Comparison of ENCODE assay signal across 10 mouse cellular contexts in the genomic region with DNA sequence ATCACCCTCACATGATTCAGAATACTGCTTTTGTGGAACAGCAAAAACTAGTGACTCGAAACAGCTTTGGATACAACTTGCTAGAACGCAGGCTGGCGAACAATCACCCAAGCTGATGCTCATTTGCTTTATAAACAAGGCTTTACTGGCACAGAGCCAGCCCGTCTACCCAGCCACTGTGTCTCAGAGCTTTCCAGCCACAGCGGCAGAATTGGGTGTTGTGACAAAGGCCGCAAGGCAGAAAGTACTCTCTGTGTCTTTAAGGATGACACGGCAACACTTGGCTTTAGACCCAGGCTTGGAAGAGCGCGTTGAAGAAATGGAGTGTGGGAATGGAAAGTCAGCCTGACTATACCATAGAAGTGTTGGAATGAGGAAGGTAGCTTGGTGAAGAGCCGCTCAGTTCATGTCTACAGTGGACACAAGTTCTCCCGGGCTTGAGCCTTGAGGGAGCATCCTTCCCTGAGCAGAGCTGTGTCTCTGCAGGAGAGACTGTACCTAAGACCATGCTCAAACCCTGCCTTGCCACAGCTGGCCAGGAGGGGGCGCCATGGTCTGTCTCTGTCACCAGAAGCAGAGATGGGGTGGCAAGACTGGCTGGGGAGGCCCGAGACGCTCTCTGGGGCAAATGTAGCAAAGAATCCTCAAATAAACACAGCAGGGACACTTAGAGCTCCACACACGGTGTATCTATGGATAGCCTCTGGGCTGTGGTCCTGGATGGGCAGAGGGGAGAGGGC.
DNase-seq lines count a peak whose midpoint lies in the region; ATAC-seq and TF ChIP-seq lines count a peak whose summit lies in the region.
"Had no signal": no experiment of that assay in that cellular context is flagged by ENCODE, and none has a peak within 500 bp of the region (broad histone marks: within the 10 kb centered on the region; RNA-seq: fewer than 3 reads in every experiment).

No protein-coding gene starts in this region.

- TF ChIP-seq EP300 in liver, embryonic 14.5 days (IDR thresholded peaks at IDR 0.05; ENCODE audit: low read depth): no peak

- H3K27ac ChIP-seq in liver, embryonic 14.5 days: no peak overlapping the region
- H3K27ac ChIP-seq in liver, embryonic 12.5 days: no peak overlapping the region
- H3K27ac ChIP-seq in hindbrain, embryonic 13.5 days: peak overlapping the region; percentile 71
- no peak overlapping the region for H3K27ac ChIP-seq in midbrain, postnatal 0 days (ENCODE audit: low read depth, low read length)
- H3K27ac ChIP-seq: macrophage had no signal

- H3K9me3 ChIP-seq in liver, embryonic 14.5 days (ENCODE audit: control insufficient read depth, low read length): no peaks in the 10 kb centered on the region
- no peaks in the 10 kb centered on the region for H3K9me3 ChIP-seq in liver, embryonic 12.5 days (replicated peaks)
- H3K9me3 ChIP-seq in hindbrain, embryonic 13.5 days: no peaks in the 10 kb centered on the region
- no peaks in the 10 kb centered on the region for H3K9me3 ChIP-seq in midbrain, postnatal 0 days (ENCODE audit: low read length)

- no peak overlapping the region for H3K9ac ChIP-seq in liver, embryonic 14.5 days (replicated peaks)
- H3K9ac ChIP-seq in liver, embryonic 12.5 days: no peak overlapping the region
- H3K9ac ChIP-seq in hindbrain, embryonic 13.5 days: 0 out of 2 replicates have a peak overlapping the region, but pooled peaks have one; percentile 13
- no peak overlapping the region for H3K9ac ChIP-seq in midbrain, postnatal 0 days (replicated peaks; ENCODE audit: low read length, poor library complexity, severe bottlenecking)

- WGBS in liver, embryonic 14.5 days (ENCODE audit: insufficient replicate concordance): 71% methylated on average over 15 of the region's 15 CpGs
- WGBS in liver, embryonic 12.5 days (ENCODE audit: insufficient replicate concordance): 72% methylated on average over 15 of the region's 15 CpGs
- 59% methylated on average over 15 of the region's 15 CpGs for WGBS in hindbrain, embryonic 13.5 days
- 56% methylated on average over 15 of the region's 15 CpGs for WGBS in midbrain, postnatal 0 days

- H3K4me3 ChIP-seq in liver, embryonic 14.5 days (ENCODE audit: insufficient read depth in 1 of 2, low read depth in 2 of 2, low read length in 2 of 2): no peak overlapping the region
- H3K4me3 ChIP-seq in liver, embryonic 12.5 days: no peak overlapping the region
- H3K4me3 ChIP-seq in hindbrain, embryonic 13.5 days: no peak overlapping the region
- H3K4me3 ChIP-seq in midbrain, postnatal 0 days (ENCODE audit: low read depth, low read length): no peak overlapping the region

- no peaks in the 10 kb centered on the region for H3K36me3 ChIP-seq in liver, embryonic 14.5 days (replicated peaks; ENCODE audit: control insufficient read depth, insufficient read depth, low read depth)
- no peaks in the 10 kb centered on the region for H3K36me3 ChIP-seq in liver, embryonic 12.5 days
- H3K36me3 ChIP-seq in hindbrain, embryonic 13.5 days: no peaks in the 10 kb centered on the region
- H3K36me3 ChIP-seq in midbrain, postnatal 0 days (ENCODE audit: insufficient read depth, low read length): no peaks in the 10 kb centered on the region

- no peaks in the 10 kb centered on the region for H3K4me1 ChIP-seq in liver, embryonic 14.5 days (replicated peaks; ENCODE audit: control insufficient read depth in 2 of 2, insufficient read depth in 2 of 2, low read length in 1 of 2)
- peaks cover 5% of the 10 kb centered on the region; the same call in 1 of the 2 replicates for H3K4me1 ChIP-seq in liver, embryonic 12.5 days
- H3K4me1 ChIP-seq in hindbrain, embryonic 13.5 days (replicated peaks): peaks cover 37% of the 10 kb centered on the region
- 0 out of 2 replicates have a peak, but pooled peaks cover 5% of the 10 kb centered on the region for H3K4me1 ChIP-seq in midbrain, postnatal 0 days (ENCODE audit: insufficient read depth, low read length)

- peak; percentile 46 for TF ChIP-seq CTCF in liver, embryonic 14.5 days (IDR thresholded peaks at IDR 0.05; ENCODE audit: low read depth)
- TF ChIP-seq CTCF in midbrain, postnatal 0 days (IDR thresholded peaks at IDR 0.05): peak; percentile 58

- no peak for ATAC-seq in liver, embryonic 14.5 days (ENCODE audit: insufficient read depth)
- no peak; the same call in 1 of the 2 replicates for ATAC-seq in liver, embryonic 12.5 days
- peak; percentile 23 for ATAC-seq in hindbrain, embryonic 13.5 days (ENCODE audit: low FRiP score)
- ATAC-seq in midbrain, postnatal 0 days (ENCODE audit: low FRiP score): no peak
- ATAC-seq in megakaryocyte progenitor cell, adult 5-6 weeks (replicated peaks; ENCODE audit: poor library complexity): no peak
- ATAC-seq: activated CD4-positive, CD25-positive, alpha-beta regulatory T cell, adult 4 months had no signal

- no peaks in the 10 kb centered on the region for H3K27me3 ChIP-seq in liver, embryonic 14.5 days (ENCODE audit: control insufficient read depth, insufficient read depth, low read length)
- no peaks in the 10 kb centered on the region for H3K27me3 ChIP-seq in liver, embryonic 12.5 days (replicated peaks)
- peaks cover 12% of the 10 kb centered on the region; the same call in 1 of the 2 replicates for H3K27me3 ChIP-seq in hindbrain, embryonic 13.5 days
- H3K27me3 ChIP-seq in midbrain, postnatal 0 days (ENCODE audit: insufficient read depth, low read length): no peaks in the 10 kb centered on the region; the same call in 1 of the 2 replicates

- no peak overlapping the region for H3K4me2 ChIP-seq in liver, embryonic 14.5 days (ENCODE audit: low read depth)
- H3K4me2 ChIP-seq in liver, embryonic 12.5 days: no peak overlapping the region
- H3K4me2 ChIP-seq in hindbrain, embryonic 13.5 days: no peak overlapping the region
- no peak overlapping the region for H3K4me2 ChIP-seq in midbrain, postnatal 0 days (ENCODE audit: low read depth, low read length, poor library complexity, severe bottlenecking)

- DNase-seq in liver, embryonic 14.5 days (ENCODE audit: low read depth in 3 of 3, low spot score in 3 of 3): no peak
- peak; percentile 60 for DNase-seq in ZHBTc4 (ENCODE audit: low read depth, low spot score)
- peak; percentile 76 for DNase-seq in midbrain, postnatal 0 days (ENCODE audit: low spot score)
- DNase-seq in gastrocnemius, adult 8-10 months (ENCODE audit: low spot score in 2 of 2): no peak
- DNase-seq: gastrocnemius, postnatal 25 days had no signal

Comparison
In these comparisons a context has a peak if more than half of its experiments do, and no peak if none do; other contexts are left out.
1. DNase-seq: peak in ZHBTc4 (single experiment) and midbrain, postnatal 0 days (single experiment); none in liver, embryonic 14.5 days (0 of 3) and gastrocnemius, adult 8-10 months (0 of 2).